Mouse (Mus musculus) testis, adult 2 months (tissue): ENCODE data around the gene Zcchc3. TPM values are rescaled to one million over a fixed set of nuclear protein-coding genes. Genes with fewer than 3 reads are reported as not detected.

ENCODE experiments used
- H3K27ac ChIP-seq: fragments of 200-500 bp; 2 replicates; pipeline ENCODE4 v1.5.1; 2012; ENCODE audit warnings: low read depth, low read length; ENCODE audit not compliant: control insufficient read depth, insufficient read depth
- H3K27me3 ChIP-seq: fragments of 200-500 bp; 2 replicates; pipeline ENCODE4 v1.6.1; 2012; ENCODE audit warnings: mild to moderate bottlenecking, low read length, moderate library complexity; ENCODE audit not compliant: control insufficient read depth, insufficient read depth
- H3K36me3 ChIP-seq: fragments of 200-500 bp; 2 replicates; pipeline ENCODE4 v1.6.1; 2012; ENCODE audit warnings: mild to moderate bottlenecking, low read length; ENCODE audit not compliant: control insufficient read depth, insufficient read depth
- H3K4me1 ChIP-seq: fragments of 200-500 bp; 2 replicates; pipeline ENCODE4 v1.6.1; 2012; ENCODE audit warnings: low read length; ENCODE audit not compliant: control insufficient read depth, insufficient read depth
- H3K4me3 ChIP-seq: fragments of 200-500 bp; 2 replicates; pipeline ENCODE4 v1.5.1; 2012; ENCODE audit warnings: low read depth, mild to moderate bottlenecking, low read length, moderate library complexity, mixed read lengths; ENCODE audit not compliant: control insufficient read depth
- CTCF ChIP-seq: fragments of 200-500 bp; IDR thresholded peaks from 2 replicates; pipeline ENCODE4 v1.5.1; 2012; ENCODE audit warnings: low read depth, mild to moderate bottlenecking, inconsistent platforms, low read length, moderate library complexity; ENCODE audit not compliant: control insufficient read depth, insufficient read depth, insufficient replicate concordance
- POLR2A ChIP-seq: fragments of 200-500 bp; IDR thresholded peaks from 2 replicates; pipeline ENCODE4 v1.6.1; 2012; ENCODE audit warnings: low read depth, mild to moderate bottlenecking, inconsistent platforms, low read length, moderate library complexity; ENCODE audit not compliant: control insufficient read depth
- polyA plus RNA-seq: library from polyadenylated mRNA; depleted of rRNA; stranded (reverse); fragments of >200 nt; gene quantifications from 2 replicates; pipeline ENCODE4 v1.2.3, GENCODE M21; 2012

Zcchc3 gene
- polyA plus RNA-seq, 1 experiment: 2.8 TPM

GRCm38 (mm10) chr2:152406126-152406525, 8.7 kb downstream of the Zcchc3 start:
- Histone ChIP-seq H3K4me3 (peak overlapping the region; percentile 78), H3K27ac (peak overlapping the region; percentile 65; the same call in 1 of the 2 replicates), H3K36me3 (no peaks in the 10 kb centered on the region), H3K4me1 (peaks cover 21% of the 10 kb centered on the region), H3K27me3 (no peaks in the 10 kb centered on the region)
- TF ChIP-seq POLR2A: peak; percentile 43; the same call in 1 of the 2 replicates
- no peak for TF ChIP-seq CTCF

DNA sequence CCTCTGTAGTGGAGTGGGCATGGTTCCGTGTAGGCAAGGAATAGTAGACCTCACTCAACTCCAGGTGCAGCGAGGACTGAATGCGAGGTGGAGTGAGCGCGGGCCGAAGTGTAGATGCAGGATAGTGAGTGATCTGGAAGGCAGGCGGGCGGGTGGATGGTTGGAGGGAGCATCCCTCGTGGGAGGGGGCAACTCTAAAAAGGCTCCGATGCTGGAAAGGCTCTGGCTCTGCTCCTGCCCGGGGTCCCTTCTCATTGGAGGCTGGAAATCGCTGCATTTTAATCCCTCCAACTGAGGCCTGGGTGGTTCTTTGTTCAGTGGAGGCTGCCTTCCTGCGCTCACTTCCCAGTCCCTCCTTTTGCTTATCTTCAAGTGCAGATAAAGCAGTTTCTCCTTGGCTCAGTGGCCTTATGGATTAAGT, 15.7 kb downstream of the Zcchc3 start:
- Histone ChIP-seq H3K36me3 (no peaks in the 10 kb centered on the region), H3K27me3 (no peaks in the 10 kb centered on the region), H3K4me3 (peak overlapping the region; percentile 91), H3K4me1 (peaks cover 34% of the 10 kb centered on the region), H3K27ac (peak overlapping the region; percentile 84)
- no peak for TF ChIP-seq POLR2A
- TF ChIP-seq CTCF: no peak

- peak overlapping the region; percentile 86 for H3K27ac ChIP-seq
- no peak for TF ChIP-seq CTCF
- TF ChIP-seq POLR2A: peak; percentile 57
- H3K36me3 ChIP-seq: no peaks in the 10 kb centered on the region
- H3K4me1 ChIP-seq: peaks cover 34% of the 10 kb centered on the region
- H3K27me3 ChIP-seq: no peaks in the 10 kb centered on the region
- peak overlapping the region; percentile 91 for H3K4me3 ChIP-seq
Measured at GRCm38 (mm10) chr2:152398691-152399090, 16.1 kb downstream of the Zcchc3 start.

GRCm38 (mm10) chr2:152397680-152398435, 17.0 kb downstream of the Zcchc3 start, which contains the start of gene Sox12:
Gene Sox12, minus strand, starts transcription at chr2:152398063.
- Histone ChIP-seq H3K27ac (peak within 1 kb of the TSS; percentile 93), H3K4me3 (peak within 1 kb of the TSS; percentile 91), H3K27me3 (no peaks in the 10 kb centered on the region), H3K36me3 (no peaks in the 10 kb centered on the region), H3K4me1 (peaks cover 34% of the 10 kb centered on the region)
- no peak for TF ChIP-seq CTCF
- peak; percentile 12; the same call in 1 of the 2 replicates for TF ChIP-seq POLR2A

- H3K27me3 ChIP-seq: no peaks in the 10 kb centered on the region
- H3K4me3 ChIP-seq: peak overlapping the region; percentile 91
- H3K27ac ChIP-seq: peak overlapping the region; percentile 93
- TF ChIP-seq POLR2A: no peak; the same call in 1 of the 2 replicates
- no peak for TF ChIP-seq CTCF
- no peaks in the 10 kb centered on the region for H3K36me3 ChIP-seq
- H3K4me1 ChIP-seq: peaks cover 34% of the 10 kb centered on the region
Measured at GRCm38 (mm10) chr2:152397004-152397589, 17.7 kb downstream of the Zcchc3 start.

DNA sequence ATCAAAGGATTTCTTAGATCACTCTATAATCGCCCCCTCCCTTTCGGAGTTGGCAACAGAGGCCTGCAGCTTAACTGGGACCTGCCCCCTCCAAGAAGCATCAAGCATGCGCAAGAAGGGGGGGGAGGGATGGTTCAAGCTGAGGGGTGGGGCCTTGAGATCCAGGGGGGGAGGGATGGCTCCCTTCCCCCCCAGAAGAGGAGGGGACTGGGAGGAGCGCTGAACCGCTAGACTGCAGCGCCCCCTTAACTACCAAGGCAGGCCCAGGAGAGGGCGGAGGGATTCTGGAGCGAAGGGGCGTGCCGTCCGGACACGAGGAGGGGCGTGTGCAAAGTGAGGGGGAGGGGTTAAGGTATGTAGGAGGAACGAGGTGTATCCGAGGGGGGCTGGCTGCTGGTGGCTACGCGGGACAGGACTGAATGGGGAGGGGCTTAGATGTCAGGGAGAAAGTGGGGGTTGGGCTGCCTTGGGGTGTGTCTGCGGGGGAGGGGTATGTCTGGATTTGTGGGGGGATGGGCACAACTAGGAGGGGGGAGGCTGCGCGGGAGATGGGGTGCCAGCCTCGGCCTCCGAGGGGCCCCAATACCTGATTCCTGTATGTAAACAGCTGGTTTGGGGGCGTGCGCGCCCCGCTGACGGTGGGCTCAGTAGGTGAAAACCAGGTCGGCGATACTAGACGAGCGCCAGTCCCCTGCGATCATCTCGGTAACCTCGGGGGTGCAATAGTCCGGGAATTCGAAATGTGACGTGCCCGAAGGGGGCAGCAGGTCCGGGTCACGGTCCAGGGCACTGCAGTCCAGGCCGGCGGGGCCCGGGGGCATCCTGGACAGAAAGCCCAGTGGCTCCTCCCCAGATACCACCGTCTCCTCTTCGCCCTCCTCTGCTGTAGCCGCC, 18.5 kb downstream of the Zcchc3 start:
- no peaks in the 10 kb centered on the region for H3K36me3 ChIP-seq
- TF ChIP-seq CTCF (no peak), POLR2A (peak; percentile 32; the same call in 1 of the 2 replicates)
- peaks cover 36% of the 10 kb centered on the region for H3K4me1 ChIP-seq
- H3K4me3 ChIP-seq: peak overlapping the region; percentile 91
- H3K27me3 ChIP-seq: no peaks in the 10 kb centered on the region
- peak overlapping the region; percentile 93 for H3K27ac ChIP-seq

- Histone ChIP-seq H3K27ac (peak overlapping the region; percentile 43; the same call in 1 of the 2 replicates), H3K4me3 (peak overlapping the region; percentile 19), H3K27me3 (no peaks in the 10 kb centered on the region), H3K36me3 (no peaks in the 10 kb centered on the region), H3K4me1 (peaks cover 38% of the 10 kb centered on the region)
- TF ChIP-seq CTCF: no peak
- no peak for TF ChIP-seq POLR2A
Measured at GRCm38 (mm10) chr2:152395271-152395920, 19.4 kb downstream of the Zcchc3 start.
